Mouse (Mus musculus) ES-Bruce4 (cell line): ENCODE measurements around the gene Zfp600. TPM values are rescaled to one million over a fixed set of nuclear protein-coding genes. Genes with fewer than 3 reads are reported as not detected.
"Not testable (repeated sequence)": the region's sequence is repeated elsewhere in the genome, so short reads cannot be mapped to it uniquely, and the experiment has no call there.

Experiments used
- H3K27ac ChIP-seq: 2 replicates; pipeline ENCODE4 v1.5.1; 2012; ENCODE audit warnings: low read length, inconsistent platforms; ENCODE audit not compliant: insufficient read depth
- H3K27me3 ChIP-seq: 2 replicates; pipeline ENCODE4 v1.6.1; 2012; ENCODE audit warnings: mild to moderate bottlenecking, low read length, inconsistent platforms; ENCODE audit not compliant: control insufficient read depth, poor library complexity, insufficient read depth, severe bottlenecking
- H3K36me3 ChIP-seq: 2 replicates; pipeline ENCODE4 v1.6.1; 2012; ENCODE audit warnings: inconsistent platforms, mild to moderate bottlenecking, low read length, moderate library complexity; ENCODE audit not compliant: control insufficient read depth, poor library complexity, insufficient read depth, severe bottlenecking
- H3K4me1 ChIP-seq: one replicate; pipeline ENCODE4 v1.8.1; 2011; ENCODE audit warnings: low read length; ENCODE audit not compliant: control insufficient read depth, insufficient read depth
- H3K4me3 ChIP-seq: 2 replicates; pipeline ENCODE4 v1.5.1; 2011; ENCODE audit warnings: low read depth, mild to moderate bottlenecking, low read length
- H3K9ac ChIP-seq: 2 replicates; pipeline ENCODE4 v1.6.1; 2012; ENCODE audit warnings: low read depth, mild to moderate bottlenecking, inconsistent platforms; ENCODE audit not compliant: poor library complexity, severe bottlenecking
- H3K9me3 ChIP-seq: replicated peaks from 2 replicates; pipeline ENCODE4 v1.6.1; 2012; ENCODE audit warnings: mild to moderate bottlenecking, low read length, inconsistent platforms; ENCODE audit not compliant: control insufficient read depth, poor library complexity, insufficient read depth, severe bottlenecking
- polyA plus RNA-seq: library from polyadenylated mRNA; stranded (reverse); fragments of >200 nt; gene quantifications from 2 replicates; pipeline ENCODE4 v1.2.4, GENCODE M21; 2011; ENCODE audit warnings: low read depth; ENCODE audit not compliant: missing spikeins, insufficient read depth, insufficient read length

Gene Zfp600
- 23.9 and 28.7 TPM in 2 replicates for polyA plus RNA-seq

GRCm38 (mm10) chr4:146156524-146156923 is at the start of gene Zfp600:
Zfp600 (plus strand) TSS chr4:146156824.
- H3K9me3 ChIP-seq, H3K4me3 ChIP-seq, H3K27ac ChIP-seq, H3K36me3 ChIP-seq, H3K4me1 ChIP-seq, H3K9ac ChIP-seq, H3K27me3 ChIP-seq: not testable (repeated sequence)

- not testable (repeated sequence) for H3K4me1 ChIP-seq, H3K4me3 ChIP-seq, H3K9ac ChIP-seq, H3K36me3 ChIP-seq, H3K27me3 ChIP-seq, H3K27ac ChIP-seq, H3K9me3 ChIP-seq
Measured at GRCm38 (mm10) chr4:146162893-146163292, 6.3 kb downstream of the Zfp600 start.

GRCm38 (mm10) chr4:146167202-146167832 is 10.7 kb downstream of the Zfp600 start:
- H3K4me1 ChIP-seq, H3K27me3 ChIP-seq, H3K27ac ChIP-seq, H3K4me3 ChIP-seq, H3K36me3 ChIP-seq, H3K9ac ChIP-seq: not testable (repeated sequence)
- H3K9me3 ChIP-seq, result peaks cover 13% of the 10 kb centered on the region

DNA sequence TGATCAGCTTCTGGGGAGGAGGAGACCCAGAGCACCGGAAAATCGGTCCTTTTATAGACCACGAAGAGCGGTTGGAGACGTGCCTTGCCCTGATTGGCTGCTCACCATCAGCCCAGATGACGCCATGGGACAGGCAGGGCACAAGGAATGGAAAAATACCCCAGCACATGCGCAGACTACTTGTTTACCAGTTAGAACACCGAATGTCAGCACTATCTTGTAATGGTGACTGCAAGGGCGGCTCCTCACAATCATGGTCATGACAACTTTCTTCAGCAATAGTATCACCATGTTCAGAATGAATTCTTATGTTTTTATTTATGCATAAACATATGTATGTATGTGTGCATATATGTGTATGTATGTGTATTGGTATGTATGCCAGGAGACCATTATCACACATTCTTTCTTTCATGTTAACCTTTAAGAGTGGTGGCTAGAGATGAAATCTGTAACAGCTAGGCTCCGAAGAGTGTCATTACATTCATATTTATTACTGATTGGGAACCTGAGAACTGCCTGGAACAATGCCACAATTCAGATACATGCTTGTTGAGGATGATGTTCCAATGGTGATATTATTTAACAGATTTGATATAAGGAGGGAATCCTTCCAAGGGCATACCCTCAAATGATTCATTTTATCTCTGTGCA is 11.4 kb downstream of the Zfp600 start:
- H3K27ac ChIP-seq, H3K4me3 ChIP-seq: not testable (repeated sequence)

DNA sequence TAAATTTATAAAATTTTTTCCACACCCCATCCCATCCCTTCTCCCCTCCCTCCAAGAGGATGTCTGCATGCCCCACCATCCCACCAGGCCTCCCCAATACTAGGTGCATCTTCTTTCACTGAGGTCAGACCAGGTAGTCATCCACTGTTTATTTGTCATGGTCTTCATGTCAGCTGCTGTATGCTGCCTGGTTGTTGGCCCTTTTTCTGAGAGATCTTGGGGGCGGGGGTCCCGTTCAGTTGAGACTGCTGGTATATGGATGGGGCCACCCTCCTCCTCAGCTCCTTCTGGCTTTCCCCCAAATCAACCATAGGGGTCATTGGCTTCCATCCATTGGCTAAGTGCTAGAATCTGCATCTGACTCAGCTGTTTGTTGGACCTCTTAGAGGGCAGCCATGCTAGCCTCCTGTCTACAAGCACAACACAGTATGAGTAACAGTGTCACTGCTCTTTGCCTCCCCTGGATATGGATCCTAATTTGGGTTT is 12.1 kb downstream of the Zfp600 start:
- H3K4me1 ChIP-seq, result not testable (repeated sequence)

More for the DNA sequence above, 11.4 kb downstream of the Zfp600 start:
- H3K36me3 ChIP-seq, H3K9ac ChIP-seq, H3K27me3 ChIP-seq, H3K4me1 ChIP-seq: not testable (repeated sequence)
- H3K9me3 ChIP-seq, result peaks cover 13% of the 10 kb centered on the region

DNA sequence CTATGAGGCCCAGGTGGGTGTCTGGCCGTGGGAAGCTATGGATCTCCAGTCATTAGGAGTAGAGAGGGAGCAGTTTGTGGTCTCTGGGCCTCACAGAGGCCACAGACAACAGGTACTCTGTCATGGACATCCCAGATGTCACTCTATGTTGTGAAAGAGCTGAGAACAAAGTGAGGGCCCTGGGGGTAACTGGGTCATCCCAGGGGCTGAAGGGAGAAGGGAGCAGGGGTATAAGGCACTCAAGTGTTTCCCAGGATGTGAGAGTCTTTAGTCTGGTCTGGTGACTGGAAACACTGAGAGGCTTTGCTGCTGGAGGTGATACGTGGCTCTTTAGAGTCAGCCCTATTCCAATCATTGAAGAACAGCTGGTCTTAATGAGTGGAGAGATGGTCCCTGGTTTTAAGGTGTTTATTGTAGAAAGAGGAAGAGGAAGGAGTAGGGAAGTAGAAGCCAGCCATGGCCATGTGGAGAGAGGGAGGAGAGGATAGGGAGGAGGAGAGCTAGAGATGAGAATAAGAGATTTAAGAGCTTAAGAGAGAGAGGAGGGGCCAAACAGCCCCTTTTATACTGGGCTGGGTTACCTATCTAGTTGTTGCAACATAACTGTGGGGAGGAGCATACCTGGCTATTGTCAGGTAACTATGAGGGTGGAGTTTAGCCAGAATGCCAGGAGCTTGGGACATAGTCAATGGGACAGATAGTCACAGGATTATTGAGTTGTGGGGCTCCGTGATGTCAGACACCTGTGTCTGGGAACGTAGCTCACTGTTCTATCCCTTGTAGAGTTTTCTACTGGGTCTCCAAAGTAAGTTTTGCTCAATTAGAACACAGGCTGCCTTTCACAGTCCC is 17.0 kb downstream of the Zfp600 start:
- H3K27ac ChIP-seq, H3K4me1 ChIP-seq: not testable (repeated sequence)

More for the DNA sequence above, 12.1 kb downstream of the Zfp600 start:
- not testable (repeated sequence) for H3K27ac ChIP-seq, H3K36me3 ChIP-seq, H3K27me3 ChIP-seq, H3K4me3 ChIP-seq, H3K9ac ChIP-seq
- H3K9me3 ChIP-seq, result peaks cover 13% of the 10 kb centered on the region

GRCm38 (mm10) chr4:146204357-146204756 is 47.7 kb downstream of the Zfp600 start:
- not testable (repeated sequence) for H3K36me3 ChIP-seq, H3K27ac ChIP-seq, H3K27me3 ChIP-seq, H3K9me3 ChIP-seq, H3K4me1 ChIP-seq, H3K4me3 ChIP-seq, H3K9ac ChIP-seq

More for the DNA sequence above, 17.0 kb downstream of the Zfp600 start:
- not testable (repeated sequence) for H3K36me3 ChIP-seq, H3K27me3 ChIP-seq, H3K9me3 ChIP-seq, H3K9ac ChIP-seq, H3K4me3 ChIP-seq

DNA sequence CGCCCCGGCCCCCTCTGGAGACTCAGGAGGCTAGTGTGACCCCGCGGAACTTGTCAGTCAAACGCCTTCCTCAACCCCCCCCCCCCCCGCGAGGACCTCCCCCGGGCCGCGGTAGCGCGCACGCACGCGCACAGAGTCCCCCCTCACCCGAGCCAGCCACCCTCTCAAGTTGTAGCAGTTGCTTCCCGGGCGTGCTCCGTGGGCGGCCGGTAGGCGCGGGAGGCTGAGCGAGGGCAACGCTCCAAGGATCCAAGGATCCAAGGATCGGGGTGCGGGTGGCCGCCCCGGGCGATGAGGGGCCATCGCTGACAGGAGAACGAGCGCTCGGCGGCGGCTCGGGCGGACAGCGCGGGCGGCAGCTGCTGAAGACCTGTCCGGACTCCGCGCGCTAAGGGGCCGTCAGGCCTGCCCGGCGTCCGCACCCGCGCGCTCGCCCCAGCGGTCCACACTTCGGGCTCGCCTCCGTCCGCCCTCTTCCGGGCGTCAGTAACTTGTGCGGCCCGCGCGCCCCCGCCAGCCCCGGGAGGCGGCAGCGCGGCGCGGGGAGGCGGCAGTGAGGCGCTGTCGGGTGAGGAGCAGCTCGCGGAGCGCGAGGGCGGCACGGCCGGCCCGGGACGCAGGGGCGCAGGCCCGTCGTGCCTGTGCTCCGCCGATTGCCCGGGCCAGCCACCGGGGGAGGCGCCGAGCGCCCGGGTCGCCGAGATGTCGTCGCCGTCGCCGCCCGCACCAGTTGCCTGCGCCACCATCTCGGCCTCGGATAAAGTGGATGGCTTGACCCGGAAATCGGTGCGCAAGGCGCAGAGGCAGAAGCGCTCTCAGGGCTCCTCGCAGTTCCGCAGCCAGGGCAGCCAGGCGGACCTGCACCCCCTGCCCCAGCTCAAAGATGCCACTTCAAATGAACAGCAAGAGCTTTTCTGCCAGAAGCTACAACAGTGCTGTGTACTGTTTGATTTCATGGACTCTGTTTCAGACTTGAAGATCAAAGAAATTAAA is 82.9 kb downstream of the Zfp600 start:
- not testable (repeated sequence) for H3K27ac ChIP-seq, H3K4me1 ChIP-seq, H3K9me3 ChIP-seq, H3K9ac ChIP-seq, H3K4me3 ChIP-seq, H3K36me3 ChIP-seq, H3K27me3 ChIP-seq
